Mouse (Mus musculus) liver, embryonic 14.5 days (tissue): ENCODE data around the gene Pdcd6.

Source experiments
- CTCF ChIP-seq: IDR thresholded peaks from 2 replicates; pipeline ENCODE4 v1.5.1; 2016; ENCODE audit warnings: antibody characterized with exemption, low read depth, control low read depth
- EP300 ChIP-seq: IDR thresholded peaks from 2 replicates; pipeline ENCODE4 v1.6.1; 2016; ENCODE audit warnings: antibody characterized with exemption, low read depth

- no peak for TF ChIP-seq CTCF
- TF ChIP-seq EP300 = no peak
Observed at GRCm38 (mm10) chr13:74329321-74329720, 11.9 kb upstream of the Pdcd6 start.
